12 mouse cellular contexts compared by ENCODE assay signal in genomic region chr13:41855206-41856185, GRCm38 (mm10). TPM values are rescaled to one million over a fixed set of nuclear protein-coding genes. Genes with fewer than 3 reads are reported as not detected.
DNase-seq lines count a peak whose midpoint lies in the region; ATAC-seq and TF ChIP-seq lines count a peak whose summit lies in the region.
"Had no signal": no experiment of that assay in that cellular context is flagged by ENCODE, and none has a peak within 500 bp of the region (broad histone marks: within the 10 kb centered on the region; RNA-seq: fewer than 3 reads in every experiment).

No protein-coding gene starts in this region.

- DNase-seq in heart, adult 11 months: peak; percentile 92
- DNase-seq in A20 (ENCODE audit: low read depth, low spot score) (peak; percentile 11), liver (no peak)
- peak; percentile 61 for DNase-seq in embryonic facial prominence, embryonic 14.5 days (ENCODE audit: low spot score)
- peak; percentile 74 for DNase-seq in lung, postnatal 0 days (ENCODE audit: low spot score)
- DNase-seq in right cerebral cortex, postnatal 14 days: no peak
- DNase-seq: gastrocnemius, adult 2 months had no signal

- H3K27ac ChIP-seq in heart, embryonic 12.5 days (ENCODE audit: poor library complexity, severe bottlenecking): no peak overlapping the region
- H3K27ac ChIP-seq in embryonic facial prominence, embryonic 14.5 days (replicated peaks; ENCODE audit: low read depth, low read length): no peak overlapping the region
- H3K27ac ChIP-seq in lung, postnatal 0 days (ENCODE audit: low read length): no peak overlapping the region
- H3K27ac ChIP-seq: embryonic facial prominence, embryonic 15.5 days; gastrocnemius, adult 2 months; liver, embryonic 14.5 days had no signal

- no peak overlapping the region for H3K9ac ChIP-seq in heart, embryonic 12.5 days
- no peak overlapping the region for H3K9ac ChIP-seq in embryonic facial prominence, embryonic 14.5 days (ENCODE audit: low read depth, low read length)
- H3K9ac ChIP-seq in lung, postnatal 0 days (replicated peaks; ENCODE audit: low read depth): no peak overlapping the region
- H3K9ac ChIP-seq: embryonic facial prominence, embryonic 15.5 days; liver, embryonic 14.5 days had no signal

- H3K4me1 ChIP-seq in heart, embryonic 12.5 days (replicated peaks): peaks cover 4% of the 10 kb centered on the region; the same call in 1 of the 2 replicates
- no peaks in the 10 kb centered on the region for H3K4me1 ChIP-seq in embryonic facial prominence, embryonic 14.5 days (ENCODE audit: control insufficient read depth, insufficient read depth, low read length)
- no peaks in the 10 kb centered on the region; the same call in 1 of the 2 replicates for H3K4me1 ChIP-seq in lung, postnatal 0 days (ENCODE audit: insufficient read depth, low read depth, low read length)

- H3K4me3 ChIP-seq in heart, embryonic 12.5 days: no peak overlapping the region
- H3K4me3 ChIP-seq in embryonic facial prominence, embryonic 14.5 days (ENCODE audit: low read depth, low read length): no peak overlapping the region
- no peak overlapping the region for H3K4me3 ChIP-seq in lung, postnatal 0 days (ENCODE audit: low read depth, low read length)
- H3K4me3 ChIP-seq: embryonic facial prominence, embryonic 15.5 days; gastrocnemius, adult 2 months had no signal

- H3K36me3 ChIP-seq in heart, embryonic 12.5 days: no peaks in the 10 kb centered on the region
- H3K36me3 ChIP-seq in embryonic facial prominence, embryonic 14.5 days (ENCODE audit: control insufficient read depth, insufficient read depth, low read length): no peaks in the 10 kb centered on the region
- H3K36me3 ChIP-seq in lung, postnatal 0 days (ENCODE audit: insufficient read depth, low read length): no peaks in the 10 kb centered on the region
- H3K36me3 ChIP-seq: embryonic facial prominence, embryonic 15.5 days had no signal

- 79% methylated on average over 13 of the region's 13 CpGs for WGBS in heart, embryonic 12.5 days
- 67% methylated on average over 13 of the region's 13 CpGs for WGBS in embryonic facial prominence, embryonic 14.5 days
- 68% methylated on average over 13 of the region's 13 CpGs for WGBS in lung, postnatal 0 days

- TF ChIP-seq EP300 in lung, postnatal 0 days (IDR thresholded peaks at IDR 0.05): 0 out of 2 replicates have a peak, but pooled peaks have one; percentile 14

- ATAC-seq in heart, embryonic 12.5 days (ENCODE audit: insufficient number of reproducible peaks, low FRiP score): no peak
- no peak for ATAC-seq in embryonic facial prominence, embryonic 14.5 days (ENCODE audit: low read depth)
- ATAC-seq in lung, postnatal 0 days: peak; percentile 72
- no peak for ATAC-seq in monocyte, adult 5-6 weeks (replicated peaks; ENCODE audit: insufficient number of reproducible peaks, low FRiP score, low TSS enrichment, poor library complexity, severe bottlenecking)
- ATAC-seq: hindbrain, embryonic 16.5 days had no signal

- H3K9me3 ChIP-seq in heart, embryonic 12.5 days (replicated peaks): 0 out of 2 replicates have a peak, but pooled peaks cover 4% of the 10 kb centered on the region
- 0 out of 2 replicates have a peak, but pooled peaks cover 2% of the 10 kb centered on the region for H3K9me3 ChIP-seq in embryonic facial prominence, embryonic 14.5 days (ENCODE audit: control insufficient read depth, low read length)
- no peaks in the 10 kb centered on the region for H3K9me3 ChIP-seq in lung, postnatal 0 days (ENCODE audit: low read length)
- H3K9me3 ChIP-seq: embryonic facial prominence, embryonic 15.5 days had no signal

- TF ChIP-seq CTCF in lung, postnatal 0 days (IDR thresholded peaks at IDR 0.05): no peak

- no peaks in the 10 kb centered on the region for H3K27me3 ChIP-seq in heart, embryonic 12.5 days (replicated peaks)
- no peaks in the 10 kb centered on the region for H3K27me3 ChIP-seq in embryonic facial prominence, embryonic 14.5 days (replicated peaks; ENCODE audit: control insufficient read depth, insufficient read depth, low read length)
- no peaks in the 10 kb centered on the region for H3K27me3 ChIP-seq in lung, postnatal 0 days (replicated peaks; ENCODE audit: insufficient read depth, low read length)
- H3K27me3 ChIP-seq: embryonic facial prominence, embryonic 15.5 days had no signal

- H3K4me2 ChIP-seq in heart, embryonic 12.5 days: no peak overlapping the region
- no peak overlapping the region for H3K4me2 ChIP-seq in embryonic facial prominence, embryonic 14.5 days (ENCODE audit: low read depth, low read length)
- H3K4me2 ChIP-seq in lung, postnatal 0 days (replicated peaks; ENCODE audit: low read depth, low read length): no peak overlapping the region
- H3K4me2 ChIP-seq: embryonic facial prominence, embryonic 15.5 days had no signal

RNA-seq across cellular contexts. Expression of gene Adtrp, which starts 8.0 kb away (rescaled TPM):
- polyA plus RNA-seq in heart, embryonic 12.5 days (2016; fragmentation: Nextera tagmentation; extraction: Ambion mirVana): not detected in 2 replicates
- 3.1 and 3.3 TPM in 2 replicates for polyA plus RNA-seq in embryonic facial prominence, embryonic 14.5 days (2014; fragmentation: Nextera tagmentation; extraction: Ambion mirVana)
- polyA plus RNA-seq in lung, postnatal 0 days (2015; fragmentation: Nextera tagmentation; extraction: Ambion mirVana): 0.43 and 0.61 TPM in 2 replicates
- 0.49 to 7.5 TPM in 2 of 3 replicates, not detected in the other for total RNA-seq in monocyte, adult 5-6 weeks (2017)
- total RNA-seq: gastrocnemius, adult 2 months had no signal

Comparison
In these comparisons a context has a peak if more than half of its experiments do, and no peak if none do; other contexts are left out.
1. DNase-seq: peak in heart, adult 11 months (single experiment), A20 (single experiment), embryonic facial prominence, embryonic 14.5 days (single experiment) and lung, postnatal 0 days (single experiment); none in liver (single experiment) and right cerebral cortex, postnatal 14 days (single experiment).